Mouse (Mus musculus) ES-E14 (cell line): ENCODE measurements at regions not wholly inside any gene's neighbourhood (a gene's known extent, or its start where the extent isn't known, plus 50 kb on each side); places are given as distances from the start of the nearest gene placed in this dataset.

Experiments used
- CHD2 ChIP-seq: IDR thresholded peaks from 2 replicates; pipeline ENCODE4 v1.6.1; 2014; ENCODE audit warnings: mild to moderate bottlenecking, low read depth, low read length, inconsistent platforms
- HCFC1 ChIP-seq: IDR thresholded peaks from 2 replicates; pipeline ENCODE4 v1.6.1; 2012; ENCODE audit warnings: low read length, inconsistent platforms, borderline replicate concordance; ENCODE audit not compliant: insufficient read depth
- MAFK ChIP-seq: IDR thresholded peaks from 2 replicates; pipeline ENCODE4 v1.6.1; 2014; ENCODE audit warnings: mild to moderate bottlenecking, low read depth, low read length, inconsistent platforms; ENCODE audit not compliant: insufficient read depth
- ZC3H11A ChIP-seq: IDR thresholded peaks from 2 replicates; pipeline ENCODE4 v1.6.1; 2012; ENCODE audit warnings: low read depth, mild to moderate bottlenecking, inconsistent platforms, low read length, borderline replicate concordance

- TF ChIP-seq CHD2 (no peak), HCFC1 (no peak), ZC3H11A (no peak), MAFK (no peak)
These were observed 304.9 kb downstream of the Glrx3 start for GRCm38 (mm10) chr7:137742297-137742751.
